Mouse (Mus musculus): ENCODE results near the gene Akap6.

DNA sequence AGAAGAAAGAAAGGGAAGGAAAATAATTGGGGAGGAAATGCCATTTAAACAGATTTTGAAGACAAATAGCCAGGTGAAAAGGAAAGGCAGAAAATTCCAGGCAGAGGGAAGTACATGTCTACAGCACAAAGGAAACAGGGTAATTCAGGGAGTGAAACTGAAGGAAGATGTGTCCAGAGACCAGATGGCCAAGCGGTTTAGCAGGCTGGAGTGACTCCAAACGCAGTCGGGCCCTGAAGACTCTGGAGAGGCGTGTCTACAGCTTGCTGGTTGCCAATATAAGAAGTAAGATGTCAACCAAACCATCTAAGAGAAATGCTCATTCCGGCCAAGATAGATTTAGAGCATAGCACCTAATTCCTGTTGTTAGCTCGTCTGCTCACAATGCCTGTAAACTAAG is 292.6 kb downstream of the Akap6 start:
- TF ChIP-seq CTCF (IDR thresholded peaks at IDR 0.05; ENCODE audit: low read depth): no peak
- no peak for TF ChIP-seq EP300 (IDR thresholded peaks at IDR 0.05; ENCODE audit: low read depth)
